Mouse (Mus musculus) 3134 (cell line): Measurements from ENCODE around the gene Ifngr2.

Experiments used
- DNase-seq: peaks from one replicate; pipeline ENCODE4 v3.0.0-alpha.2; 2011; ENCODE audit warnings: low spot score; ENCODE audit not compliant: insufficient read length; ENCODE audit errors: extremely low read depth

Ifngr2 gene

GRCm38 (mm10) chr16:91534888-91535287, 12.0 kb upstream of the Ifngr2 start:
- DNase-seq: no peak

DNA sequence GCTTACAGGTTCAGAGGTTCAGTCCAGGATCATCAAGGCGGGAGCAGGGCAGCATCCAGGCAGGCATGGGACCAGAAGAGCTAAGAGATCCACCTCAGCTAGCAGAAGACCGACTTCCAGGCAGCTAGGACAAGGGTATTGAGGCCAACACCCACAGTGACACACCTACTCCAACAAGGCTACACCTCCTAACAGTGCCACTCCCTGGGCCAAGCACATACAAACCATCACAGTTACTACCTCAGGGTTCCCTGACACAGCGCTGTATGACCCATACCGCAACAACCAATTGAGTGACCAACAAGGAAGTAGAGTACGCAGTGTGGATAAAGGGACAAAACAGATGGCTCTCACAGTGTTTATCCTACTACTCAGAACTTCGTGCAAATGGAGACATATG, 10.5 kb upstream of the Ifngr2 start:
- DNase-seq: no peak

- no peak for DNase-seq
Measured at GRCm38 (mm10) chr16:91537065-91537464, 9.8 kb upstream of the Ifngr2 start.

- no peak for DNase-seq
Measured at GRCm38 (mm10) chr16:91538051-91538450, 8.8 kb upstream of the Ifngr2 start.

- no peak for DNase-seq
Measured at GRCm38 (mm10) chr16:91538513-91538912, 8.4 kb upstream of the Ifngr2 start.

GRCm38 (mm10) chr16:91541573-91542081, 5.2 kb upstream of the Ifngr2 start:
- DNase-seq: no peak

DNA sequence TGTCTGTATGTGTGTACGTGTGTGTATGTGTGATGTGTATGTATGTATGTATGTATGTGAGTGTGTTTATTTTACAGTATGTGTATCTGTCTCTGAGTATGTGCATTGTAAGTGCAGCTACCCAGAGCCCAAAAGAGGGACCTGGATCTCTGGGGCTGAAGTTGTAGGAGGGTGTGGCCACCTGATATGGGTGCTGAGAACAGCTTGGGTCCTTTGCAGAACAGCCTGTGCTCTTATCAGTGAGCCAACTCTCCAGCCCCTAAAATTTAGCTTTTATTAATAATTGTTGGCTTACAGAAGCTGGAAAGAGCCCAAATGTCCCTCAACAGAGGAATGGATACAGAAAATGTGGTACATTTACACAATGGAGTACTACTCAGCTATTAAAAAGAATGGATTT, 3.3 kb upstream of the Ifngr2 start:
- no peak for DNase-seq

DNA sequence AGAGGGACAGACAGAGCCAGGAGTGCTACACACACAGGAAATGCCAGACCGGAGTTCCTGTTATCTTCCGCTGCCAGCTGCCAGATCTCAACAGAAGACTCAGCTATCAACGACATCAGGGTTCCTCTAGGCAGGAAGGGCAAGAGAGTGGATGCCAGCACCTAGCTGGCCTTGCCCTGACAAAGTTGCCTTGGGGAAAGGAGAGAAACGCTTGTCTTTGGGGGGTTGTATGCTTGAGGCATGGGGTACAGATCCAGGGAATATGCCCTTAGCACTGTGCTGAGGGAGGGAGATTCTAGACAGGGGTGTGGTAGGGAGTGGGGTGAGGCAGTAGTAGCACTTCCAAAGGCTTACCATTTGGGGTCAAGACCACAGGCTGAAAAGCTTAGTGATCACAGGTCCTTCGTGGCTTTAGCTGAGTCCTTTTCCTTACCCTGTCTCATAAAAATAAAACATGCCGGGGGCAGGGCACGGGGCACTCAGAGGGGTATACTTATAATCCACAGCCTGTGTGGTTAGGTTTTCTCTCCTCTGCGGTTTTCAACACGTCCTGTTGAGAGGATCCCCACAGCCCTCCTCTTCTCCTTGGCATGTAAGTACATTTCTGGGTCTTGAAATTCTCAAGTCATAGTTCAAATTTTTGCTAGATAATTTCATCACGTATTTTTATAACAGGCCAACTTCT, 1.1 kb upstream of the Ifngr2 start:
- DNase-seq: no peak

- DNase-seq: no peak
Measured at GRCm38 (mm10) chr16:91546391-91546835, 459 bp upstream of the Ifngr2 start.

- DNase-seq: no peak
Measured at GRCm38 (mm10) chr16:91547974-91548373, 1.1 kb downstream of the Ifngr2 start.

- no peak for DNase-seq
Measured at GRCm38 (mm10) chr16:91548586-91548985, 1.7 kb downstream of the Ifngr2 start.

- DNase-seq: no peak
Measured at GRCm38 (mm10) chr16:91548996-91549395, 2.1 kb downstream of the Ifngr2 start.

- DNase-seq: no peak
Measured at GRCm38 (mm10) chr16:91549616-91550015, 2.7 kb downstream of the Ifngr2 start.

- peak; percentile 44 for DNase-seq
Measured at GRCm38 (mm10) chr16:91551081-91551524, 4.2 kb downstream of the Ifngr2 start.

DNA sequence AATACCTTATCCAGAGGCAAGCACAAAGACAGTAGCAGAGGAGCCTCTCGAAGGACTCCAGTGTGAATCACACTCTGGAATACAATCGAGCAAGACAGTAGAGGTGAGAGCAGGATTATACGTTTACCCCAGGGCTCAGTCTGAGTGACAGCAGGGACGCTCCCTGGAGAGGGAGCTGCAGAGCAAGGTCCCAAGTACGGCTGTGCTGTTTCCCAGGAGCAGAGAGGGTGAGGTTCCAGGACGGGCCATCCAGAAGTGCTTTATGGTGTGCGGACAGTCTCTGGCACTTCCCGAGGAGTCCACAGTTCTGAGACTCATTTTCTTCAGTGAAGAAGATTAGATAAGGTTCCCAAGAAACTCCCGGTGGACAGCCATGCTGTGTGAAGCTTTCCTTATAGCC, 5.2 kb downstream of the Ifngr2 start:
- no peak for DNase-seq

DNA sequence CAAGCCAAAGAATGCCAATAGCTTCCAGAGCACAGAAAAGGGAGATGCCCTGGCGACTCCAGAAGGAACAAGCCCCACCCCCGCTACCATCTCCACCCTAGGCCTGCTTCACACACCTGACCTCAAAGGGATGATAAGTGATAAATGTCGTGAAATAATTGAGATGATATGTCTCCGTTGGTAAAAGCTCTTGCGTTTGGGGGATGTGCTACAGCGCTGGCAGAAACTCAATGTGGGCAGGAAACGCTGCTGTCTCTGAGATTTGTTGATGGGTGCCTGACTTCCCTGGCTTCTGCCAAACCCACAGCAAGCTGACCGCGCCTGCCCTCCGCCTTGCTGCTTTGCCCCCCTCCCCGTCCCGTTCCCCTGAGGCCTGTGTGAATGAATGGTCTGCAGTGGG, 6.8 kb downstream of the Ifngr2 start:
- peak; percentile 45 for DNase-seq

- DNase-seq: no peak
Measured at GRCm38 (mm10) chr16:91555017-91555605, 8.2 kb downstream of the Ifngr2 start.

GRCm38 (mm10) chr16:91556659-91557058, 9.8 kb downstream of the Ifngr2 start:
- no peak for DNase-seq

- DNase-seq: no peak
Measured at GRCm38 (mm10) chr16:91557214-91557613, 10.3 kb downstream of the Ifngr2 start.

- DNase-seq: no peak
Measured at GRCm38 (mm10) chr16:91557693-91558092, 10.8 kb downstream of the Ifngr2 start.

DNA sequence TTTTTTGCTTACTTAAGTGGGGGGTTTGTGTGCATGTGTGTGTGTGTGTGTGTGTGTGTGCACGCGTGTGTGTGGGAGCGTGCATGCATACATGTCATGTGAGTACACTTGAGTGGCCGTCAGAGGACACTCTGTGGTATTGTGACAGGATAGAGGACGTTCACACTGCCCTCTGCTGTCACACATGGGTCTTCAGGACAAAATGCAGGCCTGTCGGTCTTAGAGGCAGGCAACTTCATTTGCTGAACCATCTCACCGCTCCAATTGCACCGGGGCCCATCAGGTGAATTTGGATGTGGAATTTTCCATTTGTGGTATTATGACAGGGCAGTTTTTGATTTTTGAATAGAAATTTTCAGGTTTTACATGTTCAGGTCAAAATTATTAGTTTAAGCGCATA, 14.2 kb downstream of the Ifngr2 start:
- no peak for DNase-seq
